Mouse (Mus musculus): ENCODE data around the gene Gnat1. TPM values are rescaled to one million over a fixed set of nuclear protein-coding genes. Genes with fewer than 3 reads are reported as not detected.

Gnat1 gene
- total RNA-seq, 2 experiments from 2014 or later, result 0.32 to 0.93 TPM

DNA sequence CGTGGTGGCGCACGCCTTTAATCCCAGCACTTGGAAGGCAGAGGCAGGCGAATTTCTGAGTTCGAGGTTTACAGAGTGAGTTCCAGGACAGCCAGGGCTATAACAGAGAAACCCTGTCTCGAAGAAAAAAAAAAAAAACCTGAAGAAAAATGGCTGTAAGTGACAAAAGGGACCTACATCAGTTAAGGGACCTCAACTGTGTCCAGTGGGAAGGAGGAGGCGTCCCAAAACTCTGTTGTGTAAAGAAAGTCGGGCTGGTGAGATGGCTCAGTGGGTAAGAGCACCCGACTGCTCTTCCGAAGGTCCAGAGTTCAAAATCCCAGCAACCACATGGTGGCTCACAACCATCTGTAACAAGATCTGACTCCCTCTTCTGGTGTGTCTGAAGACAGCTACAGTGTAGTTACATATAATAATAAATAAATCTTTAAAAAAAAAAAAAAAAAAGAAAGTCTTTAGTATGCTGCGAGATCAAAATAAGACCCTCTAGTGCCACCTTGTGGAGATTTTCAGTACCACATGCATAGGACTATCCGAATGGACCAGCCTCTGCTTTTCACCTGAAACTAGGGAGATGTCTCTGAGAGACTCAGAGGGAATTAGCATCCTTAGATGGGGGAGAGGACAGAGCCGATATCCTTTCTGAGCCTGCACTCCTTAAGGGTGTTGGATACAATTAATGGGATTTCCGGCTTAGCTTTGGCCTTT, 1.5 kb downstream of the Gnat1 start:
- intact Hi-C loops (cut with DNase I), result loop anchor here (5.0 kb wide), 1 partner anchor 76 kb away; no protein-coding TSS in a partner anchor

DNA sequence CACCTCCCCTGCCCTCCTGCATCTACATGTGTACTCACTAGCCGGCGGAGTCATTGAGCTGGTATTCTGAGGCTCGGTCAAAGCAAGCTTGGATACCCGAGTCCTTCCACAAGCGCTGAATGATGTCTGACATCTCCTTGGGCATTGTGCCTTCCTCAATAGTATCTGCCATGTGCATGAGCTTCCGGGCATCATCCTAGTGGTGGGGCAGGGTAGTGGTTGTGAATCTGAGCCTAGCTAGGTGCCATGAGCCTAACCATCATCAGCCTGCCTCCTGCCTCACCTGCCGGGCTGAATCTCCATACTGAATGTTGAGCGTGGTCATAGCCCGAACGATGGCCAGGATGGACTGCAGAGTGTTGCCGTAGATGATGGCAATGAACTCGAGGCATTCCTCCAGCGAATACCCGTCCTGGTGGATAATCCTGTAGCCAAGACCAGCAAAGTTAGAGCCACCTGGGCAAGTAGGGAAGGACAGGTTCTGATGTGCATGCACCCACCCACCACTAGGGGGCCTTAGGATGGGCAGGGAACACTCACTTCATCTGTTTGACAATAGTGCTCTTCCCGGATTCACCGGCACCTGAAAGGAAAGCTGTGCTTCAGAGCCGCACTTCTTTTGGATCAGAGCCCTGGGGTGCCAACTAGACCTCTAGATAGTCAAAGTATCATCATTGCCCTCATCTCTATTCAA, 2.3 kb downstream of the Gnat1 start:
- intact Hi-C loops (cut with DNase I), result loop anchor here (5.0 kb wide), 1 partner anchor 75 kb away; no protein-coding TSS in a partner anchor
- DNase-seq (ENCODE audit: extremely low spot score in 1 of 2, low spot score in 2 of 2), result no peak

More for the DNA sequence above, 1.5 kb downstream of the Gnat1 start:
- DNase-seq (ENCODE audit: extremely low spot score in 1 of 2, low spot score in 2 of 2), result peak; percentile 71 to 83

DNA sequence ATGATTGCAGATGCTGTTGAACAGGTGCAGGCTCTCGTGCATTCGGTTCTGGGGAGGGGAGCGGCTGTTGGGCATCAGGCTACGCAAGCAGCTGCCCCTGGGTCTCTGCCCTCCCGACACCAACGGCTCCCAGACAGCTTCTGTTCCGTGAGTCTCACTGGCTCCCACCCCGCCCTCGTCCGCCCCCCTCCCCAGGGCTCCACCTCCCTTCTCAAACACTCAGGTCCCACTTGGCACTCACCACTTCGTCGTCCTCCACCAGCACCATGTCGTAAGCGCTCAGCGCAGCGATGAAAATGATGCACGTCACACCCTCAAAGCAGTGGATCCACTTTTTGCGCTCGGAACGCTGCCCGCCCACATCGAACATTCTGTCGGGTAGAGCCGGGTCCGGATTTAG, 3.2 kb downstream of the Gnat1 start:
- DNase-seq (ENCODE audit: extremely low spot score in 1 of 2, low spot score in 2 of 2), result no peak
- intact Hi-C loops (cut with DNase I), result loop anchor here (1.0 to 5.0 kb wide), 2 partner anchors 31 to 74 kb away; no protein-coding TSS in a partner anchor

DNA sequence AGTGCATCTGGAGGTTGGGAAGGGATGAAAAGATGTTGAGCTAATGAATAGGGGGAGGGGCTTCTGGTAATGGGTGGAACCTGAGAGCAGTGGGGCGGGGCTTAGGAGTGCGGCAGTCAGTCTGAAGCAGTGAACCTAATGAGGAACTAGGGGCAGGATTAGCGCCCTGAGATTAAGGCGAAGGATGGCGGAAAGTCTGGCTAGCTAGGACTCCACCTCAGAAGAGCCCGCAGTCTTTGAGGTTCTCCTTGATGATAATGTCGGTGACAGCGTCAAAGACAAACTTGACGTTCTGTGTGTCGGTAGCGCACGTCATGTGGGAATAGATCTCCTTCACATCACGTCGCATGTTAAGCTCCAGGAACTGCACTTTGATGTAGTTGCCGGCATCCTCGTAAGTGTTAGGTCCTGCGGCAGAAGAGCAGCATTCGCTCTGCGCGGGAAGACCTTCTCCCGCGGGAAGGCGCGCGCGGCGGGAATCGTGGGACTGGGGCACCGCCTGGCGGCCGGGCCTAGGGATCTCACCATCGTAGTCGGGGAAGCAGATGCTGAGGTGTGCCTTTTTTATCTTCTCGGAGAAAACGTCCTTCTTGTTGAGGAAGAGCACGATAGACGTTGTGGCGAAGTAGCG, 3.7 kb downstream of the Gnat1 start:
- intact Hi-C loops (cut with DNase I), result loop anchor here (1.0 to 5.0 kb wide), 2 partner anchors 30 to 73 kb away; no protein-coding TSS in a partner anchor
- peak; percentile 73 to 88 for DNase-seq (ENCODE audit: extremely low spot score in 1 of 2, low spot score in 2 of 2)

DNA sequence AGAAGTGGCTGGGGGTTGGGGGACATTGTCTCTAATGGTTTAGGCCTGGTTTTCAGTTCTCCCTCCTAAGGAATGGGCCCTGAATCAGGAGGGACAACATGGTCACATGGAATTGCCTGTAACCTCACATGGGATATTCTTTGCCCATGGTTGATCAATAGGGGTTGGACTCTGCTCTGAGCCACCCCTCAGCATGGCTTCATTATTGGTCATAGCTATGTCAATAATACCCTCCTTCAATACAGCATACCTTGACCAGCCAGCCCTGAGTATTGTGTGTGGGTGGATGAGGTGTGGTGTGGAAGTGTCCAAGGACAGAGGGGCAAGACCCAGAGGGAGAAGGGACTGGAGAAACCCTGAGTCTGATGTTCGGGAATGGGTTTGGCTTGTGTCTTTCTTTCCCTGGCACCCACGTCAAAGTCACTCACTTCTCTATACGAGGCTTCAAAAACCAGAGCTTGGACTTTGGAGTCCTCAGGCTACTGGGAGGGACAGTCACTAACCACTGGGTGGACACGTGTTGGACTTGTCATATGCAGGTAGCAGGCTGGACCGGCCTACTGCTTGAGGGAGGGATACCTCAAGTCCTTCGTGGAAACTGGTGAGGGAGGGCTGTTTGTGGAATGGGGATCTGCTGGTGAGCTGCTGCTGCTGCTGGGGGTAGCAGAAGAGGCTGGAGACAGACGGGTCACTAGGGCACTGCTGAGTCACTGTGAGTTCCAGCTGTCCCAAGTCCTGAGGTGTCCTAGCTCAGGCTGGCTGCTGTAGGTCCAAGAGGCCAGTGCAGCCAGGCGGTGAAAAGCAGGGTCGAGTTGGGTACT, 4.7 kb downstream of the Gnat1 start:
- intact Hi-C loops (cut with DNase I), result loop anchor here (5.0 kb wide), 1 partner anchor 73 kb away; no protein-coding TSS in a partner anchor
- DNase-seq (ENCODE audit: extremely low spot score in 1 of 2, low spot score in 2 of 2), result no peak

DNA sequence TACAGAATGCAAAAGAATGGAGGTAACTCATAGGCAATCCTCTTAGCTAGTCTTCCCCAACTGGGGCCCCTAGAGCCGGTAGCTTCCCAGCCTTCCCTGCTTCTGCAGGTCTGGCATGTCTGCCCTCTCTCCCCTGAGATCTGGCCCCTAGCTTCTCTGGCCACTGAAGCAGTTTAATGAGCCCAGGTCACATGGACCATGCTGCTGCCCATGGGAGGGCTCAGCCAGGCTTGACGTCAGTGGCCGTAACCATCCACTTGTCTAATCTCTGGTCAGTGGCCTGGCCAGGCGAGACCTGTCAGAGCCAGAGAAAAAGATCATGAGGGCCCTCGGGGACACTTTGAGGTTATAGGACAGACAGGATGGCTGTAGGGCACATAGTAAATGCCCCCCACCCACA, 9.3 kb downstream of the Gnat1 start:
- no peak for DNase-seq (ENCODE audit: extremely low spot score in 1 of 2, low spot score in 2 of 2)
- intact Hi-C loops (cut with DNase I), result no loop called here

DNA sequence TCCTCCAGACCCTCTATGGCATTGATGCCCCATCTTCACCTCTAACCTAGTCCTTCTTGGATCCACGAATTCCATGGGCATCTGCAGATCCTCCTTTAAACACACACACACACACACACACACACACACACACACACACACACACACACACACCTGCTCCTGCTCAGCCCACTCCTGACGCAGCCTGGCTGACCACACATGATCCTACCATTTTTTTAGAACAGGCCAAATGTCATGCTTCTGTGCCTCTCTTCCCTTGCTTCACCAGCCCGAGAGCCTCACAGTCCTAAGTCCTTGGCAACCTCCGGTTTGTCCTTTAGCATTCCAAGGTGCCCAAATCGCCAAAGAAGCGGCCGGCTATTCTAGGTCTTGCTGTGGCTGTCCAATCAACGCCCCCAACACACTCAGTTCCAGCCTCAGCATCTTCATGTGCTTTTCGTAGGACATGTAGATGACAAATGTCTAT, 10.0 kb downstream of the Gnat1 start, which contains the start of gene Slc38a3:
Slc38a3 (minus strand) TSS at position 51 of the 466 bp plus-strand sequence.
- intact Hi-C loops (cut with DNase I), result no loop called here
- no peak for DNase-seq (ENCODE audit: extremely low spot score in 1 of 2, low spot score in 2 of 2)

DNA sequence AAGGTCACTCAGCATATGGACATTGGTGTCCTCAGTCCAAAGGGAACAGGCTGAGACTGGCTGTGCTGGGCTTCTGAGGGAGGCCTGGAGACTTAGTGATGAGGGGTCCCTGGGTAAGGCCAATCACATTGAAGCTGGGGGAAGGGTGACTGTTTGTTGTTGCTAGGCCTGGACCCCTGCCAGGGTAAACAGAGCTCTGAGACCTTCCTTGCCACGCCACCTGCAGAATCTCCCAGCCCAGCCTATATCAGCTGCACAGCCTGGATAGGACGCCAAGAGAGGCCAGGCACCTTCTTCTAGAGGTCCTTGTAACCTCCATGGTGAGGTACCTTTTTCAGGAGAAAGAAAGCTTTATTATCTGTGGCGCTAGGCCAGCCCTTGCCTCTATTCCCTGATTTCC, 10.6 kb downstream of the Gnat1 start:
- intact Hi-C loops (cut with DNase I), result no loop called here
- no peak for DNase-seq (ENCODE audit: extremely low spot score in 1 of 2, low spot score in 2 of 2)

DNA sequence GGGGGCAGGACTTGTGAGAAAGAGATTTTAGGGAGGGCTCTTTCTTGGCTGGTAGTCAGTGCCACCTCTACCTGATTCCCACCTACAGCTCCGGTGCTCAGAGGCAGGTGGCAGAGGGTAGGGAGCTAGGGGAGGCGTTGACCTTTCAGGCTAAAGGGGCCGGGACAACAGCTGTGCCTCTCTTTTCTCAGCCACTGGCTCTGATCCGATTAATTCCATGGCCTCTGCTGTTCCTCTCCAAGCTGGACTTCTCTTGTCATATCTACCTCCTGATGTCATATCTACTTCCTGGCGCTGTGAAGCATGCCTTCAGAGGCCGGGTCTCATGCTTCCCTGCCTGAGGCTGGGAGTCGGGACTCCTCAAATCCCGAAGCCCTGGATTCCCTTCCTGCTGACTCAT, 11.5 kb downstream of the Gnat1 start:
- intact Hi-C loops (cut with DNase I), result no loop called here
- DNase-seq (ENCODE audit: extremely low spot score in 1 of 2, low spot score in 2 of 2), result no peak

DNA sequence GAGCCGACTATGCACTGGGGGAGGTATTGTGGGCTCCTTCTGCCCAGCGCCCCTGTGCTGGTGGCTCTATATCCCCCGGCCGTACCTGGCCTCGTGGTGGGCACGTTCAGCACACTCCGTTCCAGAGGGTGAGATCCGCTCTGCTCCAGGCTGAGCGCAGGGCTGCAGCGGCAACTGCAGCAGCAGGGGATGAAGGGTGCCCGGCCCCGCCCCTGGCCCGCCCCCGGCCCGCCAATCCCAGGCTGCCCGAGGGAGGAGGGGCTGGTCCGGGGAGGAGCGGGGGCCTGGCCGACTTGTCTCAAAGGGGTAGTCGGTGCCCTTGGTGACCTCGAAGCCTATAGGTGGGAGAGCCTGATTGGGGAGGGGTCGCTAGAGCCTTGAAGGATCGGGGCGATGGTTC, 12.3 kb downstream of the Gnat1 start:
- peak in 1 of 2 experiments; percentile 89 for DNase-seq (ENCODE audit: extremely low spot score in 1 of 2, low spot score in 2 of 2)
- intact Hi-C loops (cut with DNase I), result no loop called here

DNA sequence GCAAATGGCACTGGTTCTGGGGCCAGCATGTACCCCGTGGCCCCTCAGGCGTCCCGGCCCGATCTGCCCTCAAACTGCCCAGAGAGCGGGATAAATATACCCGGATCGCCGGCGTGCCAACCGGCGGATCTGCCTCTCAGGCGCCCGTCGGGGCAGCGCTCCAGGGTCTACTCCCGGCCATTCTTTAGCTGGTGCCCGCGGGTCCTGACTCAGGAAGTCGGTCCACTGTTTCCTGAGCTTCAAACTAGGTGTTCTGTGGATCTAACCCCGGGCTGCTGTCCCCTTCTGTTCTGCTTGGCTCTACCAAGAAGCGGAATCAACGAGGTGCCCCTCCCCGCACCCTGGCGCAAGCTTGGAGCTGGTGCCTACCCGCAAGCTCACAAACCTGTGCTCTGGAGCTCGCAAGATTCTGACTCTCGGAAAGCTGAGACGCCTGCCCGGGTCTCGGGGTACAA, 12.7 kb downstream of the Gnat1 start:
- DNase-seq (ENCODE audit: extremely low spot score in 1 of 2, low spot score in 2 of 2), result no peak
- intact Hi-C loops (cut with DNase I), result no loop called here

DNA sequence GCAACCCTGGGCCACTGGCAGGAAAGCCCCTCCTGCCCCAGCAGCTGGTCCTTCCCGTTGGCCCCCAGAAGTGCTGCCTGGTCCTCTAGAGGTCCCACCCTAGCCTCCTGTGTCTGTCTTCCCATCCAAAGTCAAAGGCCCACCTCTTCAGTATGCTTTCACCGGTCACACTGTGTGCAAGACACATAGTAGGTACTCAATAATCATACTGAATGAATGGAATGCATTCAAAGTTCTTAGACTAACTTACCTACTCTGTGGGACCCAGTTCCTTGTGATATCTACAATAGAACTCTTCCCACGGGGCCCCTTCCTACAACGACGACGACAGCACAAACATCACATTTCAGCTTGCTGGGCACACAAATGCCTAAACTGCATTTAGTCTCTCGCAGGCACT, 14.2 kb downstream of the Gnat1 start:
- no peak for DNase-seq (ENCODE audit: extremely low spot score in 1 of 2, low spot score in 2 of 2)
- intact Hi-C loops (cut with DNase I), result no loop called here

DNA sequence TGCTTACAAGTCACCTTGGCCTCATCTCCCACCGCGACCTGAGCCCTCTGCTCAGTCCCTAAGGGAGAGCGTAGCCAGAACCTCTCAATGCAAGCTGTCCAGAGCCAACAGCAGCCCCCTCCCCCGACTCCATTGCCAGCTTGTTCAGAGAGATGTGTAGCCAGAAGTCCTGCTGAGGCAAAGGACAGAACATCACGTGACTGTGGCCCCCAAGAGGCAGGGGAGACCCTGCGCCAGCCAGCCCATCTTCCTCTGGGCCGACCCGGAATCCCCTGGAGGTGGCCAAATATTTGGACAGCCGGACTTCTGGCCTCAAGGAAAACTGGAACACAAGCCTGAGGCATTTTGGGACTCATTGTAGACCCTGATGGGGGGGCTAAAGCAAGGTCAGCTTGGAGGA, 16.0 kb downstream of the Gnat1 start:
- intact Hi-C loops (cut with DNase I), result no loop called here
- peak in 1 of 2 experiments; percentile 65 for DNase-seq (ENCODE audit: extremely low spot score in 1 of 2, low spot score in 2 of 2)

DNA sequence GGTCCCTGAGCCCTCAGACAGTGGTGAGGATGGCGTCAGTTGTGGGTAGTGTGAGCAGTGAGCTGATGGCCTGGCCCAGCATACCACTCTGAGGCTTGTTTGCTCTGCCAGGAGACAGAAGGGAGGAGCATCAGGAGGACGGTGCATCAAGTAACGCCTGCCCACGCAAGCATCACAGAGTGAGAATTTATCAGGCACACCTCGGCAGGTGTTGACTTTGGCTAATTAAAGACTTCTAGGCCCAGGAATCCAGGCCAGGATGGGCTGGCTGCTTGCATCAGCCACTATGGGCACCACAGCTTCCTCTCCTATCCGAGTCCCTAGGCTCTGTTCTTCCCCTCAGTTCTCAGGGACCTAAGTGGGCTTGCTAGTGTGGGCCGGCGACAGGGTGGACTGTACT, 17.2 kb downstream of the Gnat1 start:
- intact Hi-C loops (cut with DNase I), result no loop called here
- DNase-seq (ENCODE audit: extremely low spot score in 1 of 2, low spot score in 2 of 2), result no peak

DNA sequence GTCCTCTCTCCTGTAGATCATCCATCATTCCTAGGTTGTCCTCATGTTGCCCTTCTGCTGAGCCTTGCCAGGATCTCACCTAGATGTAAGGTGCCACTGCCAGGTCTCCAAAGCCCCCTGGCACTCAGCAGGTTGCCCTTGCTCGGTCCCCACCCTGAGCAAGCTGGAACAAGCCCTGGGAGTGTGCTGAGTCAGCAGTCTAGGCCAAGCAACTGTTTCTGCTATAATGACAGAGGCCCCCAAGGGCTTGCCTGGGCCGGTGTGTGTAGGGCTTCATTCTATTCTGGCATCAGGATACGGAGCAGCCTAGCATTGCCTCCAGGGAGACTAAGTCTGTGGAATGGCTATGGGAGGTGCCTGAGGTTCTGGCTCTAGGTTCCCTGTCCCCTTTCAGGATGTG, 18.7 kb downstream of the Gnat1 start:
- no peak for DNase-seq (ENCODE audit: extremely low spot score in 1 of 2, low spot score in 2 of 2)
- intact Hi-C loops (cut with DNase I), result no loop called here

DNA sequence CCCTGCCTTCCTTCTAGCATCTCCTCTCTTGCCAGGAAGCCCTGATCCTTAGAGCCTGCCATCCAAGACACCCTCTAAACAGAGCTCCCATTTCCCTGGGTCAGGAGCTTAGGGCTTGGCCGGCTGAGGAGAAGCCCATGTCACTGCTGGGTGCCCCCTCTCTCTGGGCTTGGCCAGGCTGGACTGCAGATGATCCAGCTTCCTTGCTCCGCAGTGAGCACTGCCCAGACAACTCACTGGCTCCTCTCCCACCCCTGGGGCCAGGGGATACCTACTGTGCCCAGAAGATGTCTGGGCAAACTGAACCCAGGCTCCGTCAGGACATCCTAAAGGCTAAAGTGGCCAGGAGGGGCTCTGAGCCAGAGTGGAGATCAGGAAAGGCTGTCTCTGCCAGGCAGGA, 19.6 kb downstream of the Gnat1 start:
- no peak for DNase-seq (ENCODE audit: extremely low spot score in 1 of 2, low spot score in 2 of 2)
- intact Hi-C loops (cut with DNase I), result no loop called here

DNA sequence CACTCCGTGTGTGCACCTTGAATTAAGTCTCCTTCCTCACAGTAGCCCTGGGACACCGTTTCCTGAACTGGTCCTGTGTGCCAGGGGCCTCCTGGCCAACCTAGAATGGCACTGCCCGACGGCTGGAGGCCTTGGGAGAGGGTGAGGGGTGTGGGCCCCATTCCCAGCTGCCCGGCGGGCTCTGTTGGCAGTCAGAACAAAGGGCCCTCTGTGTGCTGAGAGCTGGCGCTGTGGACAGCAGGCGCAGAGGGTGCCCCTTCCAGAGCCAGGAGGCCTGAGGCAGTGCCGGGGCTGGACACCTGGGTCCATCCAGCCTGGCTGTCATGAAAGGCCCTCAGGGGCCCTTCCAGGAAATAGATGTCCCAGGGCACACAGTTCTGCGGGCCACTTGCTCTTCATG, 20.0 kb downstream of the Gnat1 start:
- peak; percentile 77 to 79 for DNase-seq (ENCODE audit: extremely low spot score in 1 of 2, low spot score in 2 of 2)
- intact Hi-C loops (cut with DNase I), result no loop called here

DNA sequence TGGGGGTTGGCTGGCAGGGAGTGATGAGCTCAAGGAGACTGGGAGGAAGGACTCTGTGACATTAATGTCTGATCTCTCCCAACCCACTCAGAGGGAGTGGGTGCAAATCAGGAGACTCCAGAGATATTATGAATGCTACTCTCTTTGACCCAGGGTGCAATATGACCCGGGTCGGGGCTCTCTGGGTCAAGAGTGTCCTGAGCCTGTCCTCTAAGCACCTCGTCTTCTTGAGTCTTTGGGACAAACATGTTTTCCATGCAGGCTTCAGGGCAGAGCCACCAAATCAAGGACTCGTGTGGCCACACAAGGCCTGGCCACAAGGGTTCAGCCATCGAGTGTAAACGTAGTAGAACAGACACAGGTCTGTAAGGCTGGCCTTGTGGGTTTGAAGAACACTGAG, 21.4 kb downstream of the Gnat1 start:
- intact Hi-C loops (cut with DNase I), result no loop called here

DNA sequence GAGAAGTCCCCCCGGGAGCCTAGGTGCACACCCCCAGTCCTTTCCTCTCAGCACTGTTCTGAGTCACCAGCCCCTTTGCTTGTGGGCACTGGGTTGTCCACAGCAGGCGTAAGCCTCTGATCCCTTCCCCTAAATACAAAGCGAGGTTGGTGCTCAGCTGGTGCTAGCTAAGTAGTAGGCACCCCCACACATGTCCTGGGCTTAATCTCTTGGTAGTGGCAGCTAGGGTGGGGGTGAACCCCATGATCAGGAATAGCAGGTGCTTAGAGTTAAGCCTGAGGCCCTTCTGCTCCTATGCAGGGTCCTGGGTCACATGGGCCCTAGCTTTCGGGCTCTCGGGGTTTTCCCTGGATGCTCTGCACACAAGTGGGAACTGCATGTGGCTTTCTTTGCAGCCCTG, 22.4 kb downstream of the Gnat1 start:
- no peak for DNase-seq (ENCODE audit: extremely low spot score in 1 of 2, low spot score in 2 of 2)

More for the DNA sequence above, 21.4 kb downstream of the Gnat1 start:
- no peak for DNase-seq (ENCODE audit: extremely low spot score in 1 of 2, low spot score in 2 of 2)

More for the DNA sequence above, 22.4 kb downstream of the Gnat1 start:
- intact Hi-C loops (cut with DNase I), result no loop called here

All from left cerebral cortex, postnatal 10 days (tissue).